Mouse (Mus musculus): Measurements from ENCODE around the gene Frk.

DNA sequence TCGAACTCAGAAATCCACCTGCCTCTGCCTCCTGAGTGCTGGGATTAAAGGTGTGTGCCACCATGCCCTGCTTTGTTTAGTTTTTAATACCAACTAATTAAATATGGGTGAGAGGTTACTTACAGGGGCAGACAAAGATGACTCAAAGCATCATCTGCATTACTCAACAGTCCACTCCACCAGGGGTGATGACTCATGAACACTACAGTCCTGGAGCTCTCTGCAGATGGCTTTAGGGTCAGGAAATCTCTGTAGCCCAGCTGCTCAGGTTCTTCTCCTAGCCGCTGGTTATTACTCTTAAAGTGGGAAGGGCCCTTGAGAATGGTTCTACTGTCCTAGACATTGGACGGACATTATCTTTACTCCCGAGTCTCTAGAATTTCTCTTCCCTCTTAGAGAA lies 18.9 kb upstream of the Frk start:
- TF ChIP-seq CTCF (IDR thresholded peaks at IDR 0.05; ENCODE audit: extremely low read depth, insufficient read depth, low read length): no peak
- TF ChIP-seq POLR2A (IDR thresholded peaks at IDR 0.05; ENCODE audit: extremely low read depth, insufficient read depth, low read length): no peak

Measured in cortical plate, adult 2 months (tissue).